Mouse (Mus musculus): ENCODE results near the gene Cdk2ap2. TPM values are rescaled to one million over a fixed set of nuclear protein-coding genes. Genes with fewer than 3 reads are reported as not detected.

The Cdk2ap2 gene
- polyA plus RNA-seq, 1 experiment from 2014 or later: 86.0 TPM

- 42% methylated on average over 13 of the region's 13 CpGs for WGBS
- peaks cover 20% of the 10 kb centered on the region for H3K36me3 ChIP-seq (ENCODE audit: control insufficient read depth, insufficient read depth)
- peak; percentile 59; the same call in 1 of the 2 replicates for ATAC-seq (replicated peaks; ENCODE audit: extremely low read depth, insufficient read depth, low FRiP score)
- H3K4me2 ChIP-seq (ENCODE audit: low read depth, low read length): peak overlapping the region; percentile 11; the same call in 1 of the 2 replicates
- no peaks in the 10 kb centered on the region for H3K9me3 ChIP-seq (replicated peaks; ENCODE audit: control insufficient read depth, low read length)
- no peak overlapping the region for H3K4me3 ChIP-seq (ENCODE audit: low read length)
- H3K27ac ChIP-seq (ENCODE audit: low read length): peak overlapping the region; percentile 72
- peaks cover 10% of the 10 kb centered on the region for H3K4me1 ChIP-seq (ENCODE audit: control insufficient read depth, insufficient read depth, low read length)
- H3K27me3 ChIP-seq (ENCODE audit: control insufficient read depth, insufficient read depth, low read length): no peaks in the 10 kb centered on the region
- H3K9ac ChIP-seq (ENCODE audit: low read length): peak overlapping the region; percentile 35; the same call in 1 of the 2 replicates
Observed at GRCm38 (mm10) chr19:4113186-4113805, 16.3 kb downstream of the Cdk2ap2 start.

DNA sequence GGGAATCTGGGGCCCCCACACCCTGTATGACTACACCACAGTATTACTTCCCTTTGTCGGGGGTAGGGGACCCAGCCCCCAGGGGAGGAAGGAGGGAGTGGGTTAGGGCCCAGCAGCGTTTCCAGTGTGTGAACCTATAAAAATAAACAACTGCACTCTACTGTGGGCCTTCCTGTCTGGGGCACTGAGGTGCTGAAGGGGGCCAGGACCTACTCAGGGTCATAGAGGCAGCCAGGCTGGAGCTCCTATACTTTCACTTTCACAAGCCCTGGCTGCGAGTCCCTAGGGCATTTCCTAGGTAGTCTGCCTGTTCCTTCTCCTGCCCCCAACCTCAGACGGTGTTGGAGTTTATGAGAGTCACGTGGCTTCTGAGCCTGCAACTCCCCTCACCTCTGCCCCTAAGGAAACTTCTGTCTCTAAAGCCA lies 16.8 kb downstream of the Cdk2ap2 start:
- peak overlapping the region; percentile 35 for H3K9ac ChIP-seq (ENCODE audit: low read length)
- H3K27ac ChIP-seq (ENCODE audit: low read length): peak overlapping the region; percentile 72
- no peaks in the 10 kb centered on the region for H3K9me3 ChIP-seq (replicated peaks; ENCODE audit: control insufficient read depth, low read length)
- ATAC-seq (replicated peaks; ENCODE audit: extremely low read depth, insufficient read depth, low FRiP score): peak; percentile 39; the same call in 1 of the 2 replicates
- H3K27me3 ChIP-seq (ENCODE audit: control insufficient read depth, insufficient read depth, low read length): no peaks in the 10 kb centered on the region
- 37% methylated on average over 5 of the region's 5 CpGs for WGBS
- peak overlapping the region; percentile 11; the same call in 1 of the 2 replicates for H3K4me2 ChIP-seq (ENCODE audit: low read depth, low read length)
- H3K36me3 ChIP-seq (ENCODE audit: control insufficient read depth, insufficient read depth): peaks cover 20% of the 10 kb centered on the region
- H3K4me1 ChIP-seq (ENCODE audit: control insufficient read depth, insufficient read depth, low read length): peaks cover 10% of the 10 kb centered on the region
- H3K4me3 ChIP-seq (ENCODE audit: low read length): no peak overlapping the region

GRCm38 (mm10) chr19:4114551-4114950 lies 17.6 kb downstream of the Cdk2ap2 start:
- no peaks in the 10 kb centered on the region for H3K27me3 ChIP-seq (ENCODE audit: control insufficient read depth, insufficient read depth, low read length)
- ATAC-seq (replicated peaks; ENCODE audit: extremely low read depth, insufficient read depth, low FRiP score): no peak
- H3K4me2 ChIP-seq (ENCODE audit: low read depth, low read length): no peak overlapping the region
- peaks cover 20% of the 10 kb centered on the region for H3K36me3 ChIP-seq (ENCODE audit: control insufficient read depth, insufficient read depth)
- peaks cover 10% of the 10 kb centered on the region for H3K4me1 ChIP-seq (ENCODE audit: control insufficient read depth, insufficient read depth, low read length)
- no peak overlapping the region for H3K4me3 ChIP-seq (ENCODE audit: low read length)
- H3K27ac ChIP-seq (ENCODE audit: low read length): no peak overlapping the region; the same call in 1 of the 2 replicates
- H3K9me3 ChIP-seq (replicated peaks; ENCODE audit: control insufficient read depth, low read length): no peaks in the 10 kb centered on the region
- 86% methylated on average over 10 of the region's 10 CpGs for WGBS
- no peak overlapping the region for H3K9ac ChIP-seq (ENCODE audit: low read length)

- H3K36me3 ChIP-seq (ENCODE audit: control insufficient read depth, insufficient read depth): peaks cover 20% of the 10 kb centered on the region
- no peaks in the 10 kb centered on the region for H3K27me3 ChIP-seq (ENCODE audit: control insufficient read depth, insufficient read depth, low read length)
- H3K4me2 ChIP-seq (ENCODE audit: low read depth, low read length): no peak overlapping the region
- H3K9me3 ChIP-seq (replicated peaks; ENCODE audit: control insufficient read depth, low read length): no peaks in the 10 kb centered on the region
- no peak overlapping the region for H3K9ac ChIP-seq (ENCODE audit: low read length)
- ATAC-seq (replicated peaks; ENCODE audit: extremely low read depth, insufficient read depth, low FRiP score): no peak
- H3K27ac ChIP-seq (ENCODE audit: low read length): no peak overlapping the region
- no peak overlapping the region for H3K4me3 ChIP-seq (ENCODE audit: low read length)
- peaks cover 10% of the 10 kb centered on the region for H3K4me1 ChIP-seq (ENCODE audit: control insufficient read depth, insufficient read depth, low read length)
- 83% methylated on average over 10 of the region's 10 CpGs for WGBS
Observed at GRCm38 (mm10) chr19:4115144-4115543, 18.2 kb downstream of the Cdk2ap2 start.

- peaks cover 20% of the 10 kb centered on the region for H3K36me3 ChIP-seq (ENCODE audit: control insufficient read depth, insufficient read depth)
- no peak overlapping the region for H3K9ac ChIP-seq (ENCODE audit: low read length)
- H3K4me1 ChIP-seq (ENCODE audit: control insufficient read depth, insufficient read depth, low read length): peaks cover 15% of the 10 kb centered on the region
- ATAC-seq (replicated peaks; ENCODE audit: extremely low read depth, insufficient read depth, low FRiP score): no peak
- no peaks in the 10 kb centered on the region for H3K27me3 ChIP-seq (ENCODE audit: control insufficient read depth, insufficient read depth, low read length)
- H3K4me3 ChIP-seq (ENCODE audit: low read length): no peak overlapping the region
- no peak overlapping the region for H3K27ac ChIP-seq (ENCODE audit: low read length)
- 83% methylated on average over 11 of the region's 11 CpGs for WGBS
- H3K4me2 ChIP-seq (ENCODE audit: low read depth, low read length): no peak overlapping the region
- H3K9me3 ChIP-seq (replicated peaks; ENCODE audit: control insufficient read depth, low read length): no peaks in the 10 kb centered on the region
Observed at GRCm38 (mm10) chr19:4115816-4116215, 18.8 kb downstream of the Cdk2ap2 start.

- peaks cover 18% of the 10 kb centered on the region for H3K4me1 ChIP-seq (ENCODE audit: control insufficient read depth, insufficient read depth, low read length)
- no peak overlapping the region for H3K27ac ChIP-seq (ENCODE audit: low read length)
- ATAC-seq (replicated peaks; ENCODE audit: extremely low read depth, insufficient read depth, low FRiP score): no peak
- H3K4me3 ChIP-seq (ENCODE audit: low read length): no peak overlapping the region
- no peak overlapping the region for H3K9ac ChIP-seq (ENCODE audit: low read length)
- 96% methylated on average over 7 of the region's 7 CpGs for WGBS
- no peak overlapping the region for H3K4me2 ChIP-seq (ENCODE audit: low read depth, low read length)
- H3K9me3 ChIP-seq (replicated peaks; ENCODE audit: control insufficient read depth, low read length): no peaks in the 10 kb centered on the region
- peaks cover 20% of the 10 kb centered on the region for H3K36me3 ChIP-seq (ENCODE audit: control insufficient read depth, insufficient read depth)
- H3K27me3 ChIP-seq (ENCODE audit: control insufficient read depth, insufficient read depth, low read length): no peaks in the 10 kb centered on the region
Observed at GRCm38 (mm10) chr19:4117006-4117405, 20.0 kb downstream of the Cdk2ap2 start.

GRCm38 (mm10) chr19:4118350-4118749 lies 21.4 kb downstream of the Cdk2ap2 start:
- 86% methylated on average over 2 of the region's 2 CpGs for WGBS

GRCm38 (mm10) chr19:4119716-4120487 lies 22.9 kb downstream of the Cdk2ap2 start:
- Histone ChIP-seq H3K27ac (ENCODE audit: low read length) (no peak overlapping the region), H3K27me3 (ENCODE audit: control insufficient read depth, insufficient read depth, low read length) (no peaks in the 10 kb centered on the region), H3K9me3 (replicated peaks; ENCODE audit: control insufficient read depth, low read length) (no peaks in the 10 kb centered on the region), H3K4me2 (ENCODE audit: low read depth, low read length) (peak overlapping the region; percentile 69), H3K9ac (ENCODE audit: low read length) (no peak overlapping the region), H3K4me1 (ENCODE audit: control insufficient read depth, insufficient read depth, low read length) (peaks cover 8% of the 10 kb centered on the region), H3K4me3 (ENCODE audit: low read length) (no peak overlapping the region), H3K36me3 (ENCODE audit: control insufficient read depth, insufficient read depth) (peaks cover 14% of the 10 kb centered on the region)
- WGBS: 75% methylated on average over 6 of the region's 6 CpGs
- ATAC-seq (replicated peaks; ENCODE audit: extremely low read depth, insufficient read depth, low FRiP score): no peak

More at GRCm38 (mm10) chr19:4118350-4118749, 21.4 kb downstream of the Cdk2ap2 start:
- Histone ChIP-seq H3K9ac (ENCODE audit: low read length) (no peak overlapping the region), H3K4me3 (ENCODE audit: low read length) (no peak overlapping the region), H3K9me3 (replicated peaks; ENCODE audit: control insufficient read depth, low read length) (no peaks in the 10 kb centered on the region), H3K27ac (ENCODE audit: low read length) (no peak overlapping the region), H3K27me3 (ENCODE audit: control insufficient read depth, insufficient read depth, low read length) (no peaks in the 10 kb centered on the region), H3K4me1 (ENCODE audit: control insufficient read depth, insufficient read depth, low read length) (peaks cover 14% of the 10 kb centered on the region), H3K36me3 (ENCODE audit: control insufficient read depth, insufficient read depth) (peaks cover 20% of the 10 kb centered on the region), H3K4me2 (ENCODE audit: low read depth, low read length) (no peak overlapping the region)
- ATAC-seq (replicated peaks; ENCODE audit: extremely low read depth, insufficient read depth, low FRiP score): no peak

DNA sequence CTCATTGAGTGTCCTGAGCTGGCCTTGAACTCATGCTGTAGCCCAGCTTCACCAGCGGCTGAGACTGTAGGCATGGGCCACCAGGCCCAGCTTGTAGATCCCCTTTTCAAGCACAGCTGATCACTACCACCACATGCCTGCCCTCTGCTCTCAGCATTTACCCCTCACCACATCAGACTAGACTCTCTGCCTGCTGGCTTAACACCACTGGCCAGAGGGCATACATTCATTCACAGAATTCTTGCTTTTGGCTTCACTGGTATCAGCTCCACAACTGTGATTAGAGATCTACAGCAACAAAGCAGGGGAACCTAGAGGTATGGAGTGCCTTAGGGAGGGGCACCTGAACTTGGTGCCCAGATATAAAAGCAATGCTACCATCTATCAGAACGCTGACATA lies 23.5 kb downstream of the Cdk2ap2 start:
- WGBS: 91% methylated on average over 2 of the region's 2 CpGs
- H3K4me3 ChIP-seq (ENCODE audit: low read length): peak overlapping the region; percentile 63
- no peak for ATAC-seq (replicated peaks; ENCODE audit: extremely low read depth, insufficient read depth, low FRiP score)
- peak overlapping the region; percentile 69 for H3K4me2 ChIP-seq (ENCODE audit: low read depth, low read length)
- no peaks in the 10 kb centered on the region for H3K27me3 ChIP-seq (ENCODE audit: control insufficient read depth, insufficient read depth, low read length)
- no peak overlapping the region for H3K9ac ChIP-seq (ENCODE audit: low read length)
- H3K36me3 ChIP-seq (ENCODE audit: control insufficient read depth, insufficient read depth): peaks cover 8% of the 10 kb centered on the region
- H3K27ac ChIP-seq (ENCODE audit: low read length): peak overlapping the region; percentile 43
- no peaks in the 10 kb centered on the region for H3K9me3 ChIP-seq (replicated peaks; ENCODE audit: control insufficient read depth, low read length)
- peaks cover 10% of the 10 kb centered on the region for H3K4me1 ChIP-seq (ENCODE audit: control insufficient read depth, insufficient read depth, low read length)

Data from heart, embryonic 16.5 days (tissue).